Mouse (Mus musculus) stomach, postnatal 0 days (tissue): ENCODE measurements around the gene Wdr70.

Source experiments
- CTCF ChIP-seq: IDR thresholded peaks from 2 replicates; pipeline ENCODE4 v1.5.1; 2016; ENCODE audit warnings: antibody characterized with exemption, low read depth, mild to moderate bottlenecking, moderate library complexity
- EP300 ChIP-seq: optimal IDR thresholded peaks from 2 replicates; pipeline ENCODE3; 2016; ENCODE audit warnings: antibody characterized with exemption

DNA sequence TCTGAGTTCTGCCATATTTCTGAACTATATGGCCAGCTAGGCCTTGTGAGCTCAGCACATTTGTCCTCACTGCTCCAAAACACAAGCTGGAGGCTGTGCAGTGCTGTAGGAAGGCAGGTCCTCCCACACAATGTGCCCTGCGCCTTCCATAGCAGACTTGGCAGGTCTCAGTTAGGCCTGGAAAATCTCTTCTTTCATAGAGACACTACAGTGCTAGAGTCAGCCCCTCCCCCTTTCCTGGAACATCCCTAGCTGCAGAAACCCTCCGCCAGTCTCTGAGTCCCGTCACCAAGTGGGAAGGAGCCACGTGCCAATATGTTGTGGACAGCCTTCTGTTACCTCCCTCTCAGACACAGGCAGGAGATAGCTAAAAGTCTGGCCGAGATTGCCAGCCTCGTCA, 273.5 kb downstream of the Wdr70 start:
- TF ChIP-seq CTCF: no peak
- TF ChIP-seq EP300: no peak
